Mouse (Mus musculus): ENCODE measurements around the gene Selenbp1. TPM values are rescaled to one million over a fixed set of nuclear protein-coding genes. Genes with fewer than 3 reads are reported as not detected.

Selenbp1 gene
- polyA plus RNA-seq, 1 experiment: 0.16 TPM

DNA sequence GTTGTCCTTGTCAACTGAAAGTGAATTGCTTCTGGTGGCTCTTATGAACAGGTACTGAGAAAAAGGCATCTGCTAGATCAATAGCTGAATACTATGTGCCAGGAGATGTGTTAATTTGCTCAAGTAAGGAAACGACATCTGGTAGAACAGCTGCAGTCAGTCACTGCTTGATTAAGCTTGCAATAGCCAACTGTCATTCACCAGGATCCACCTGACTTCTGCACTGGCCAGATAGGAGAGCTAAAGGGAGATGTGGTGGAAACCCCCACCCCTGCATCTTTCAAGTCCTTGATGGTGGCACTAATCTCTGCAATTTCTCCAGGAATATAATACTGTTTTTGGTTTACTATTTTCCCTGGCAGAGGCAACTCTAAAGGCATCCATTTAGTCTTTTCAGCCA is 26.4 kb upstream of the Selenbp1 start:
- no peaks in the 10 kb centered on the region for H3K79me3 ChIP-seq (ENCODE audit: low read depth)
- no peaks in the 10 kb centered on the region for H3K27me3 ChIP-seq (ENCODE audit: control insufficient read depth, insufficient read depth, insufficient read length)
- TF ChIP-seq FOSL1 (IDR thresholded peaks at IDR 0.05; ENCODE audit: insufficient read depth, low read length, poor library complexity, severe bottlenecking) (no peak), CEBPB (IDR thresholded peaks at IDR 0.05; ENCODE audit: low read depth) (no peak), CTCF (IDR thresholded peaks at IDR 0.05; ENCODE audit: control insufficient read depth, insufficient read depth, insufficient read length) (no peak), MYOG (IDR thresholded peaks at IDR 0.05; ENCODE audit: control insufficient read depth, extremely low read depth, insufficient read length) (no peak), USF1 (IDR thresholded peaks at IDR 0.05; ENCODE audit: low read depth) (no peak), MYOD1 (IDR thresholded peaks at IDR 0.05; ENCODE audit: control insufficient read depth, insufficient read length, low read depth) (no peak), MAX (IDR thresholded peaks at IDR 0.05) (no peak)
- H3K4me3 ChIP-seq (ENCODE audit: insufficient read depth, poor library complexity, severe bottlenecking): no peak overlapping the region
- no peaks in the 10 kb centered on the region for H3K79me2 ChIP-seq (ENCODE audit: control insufficient read depth, insufficient read depth)
- H3K36me3 ChIP-seq (ENCODE audit: control insufficient read depth, insufficient read depth): no peaks in the 10 kb centered on the region
- no peak overlapping the region for H3ac ChIP-seq (ENCODE audit: control insufficient read depth, insufficient read length, low read depth)

DNA sequence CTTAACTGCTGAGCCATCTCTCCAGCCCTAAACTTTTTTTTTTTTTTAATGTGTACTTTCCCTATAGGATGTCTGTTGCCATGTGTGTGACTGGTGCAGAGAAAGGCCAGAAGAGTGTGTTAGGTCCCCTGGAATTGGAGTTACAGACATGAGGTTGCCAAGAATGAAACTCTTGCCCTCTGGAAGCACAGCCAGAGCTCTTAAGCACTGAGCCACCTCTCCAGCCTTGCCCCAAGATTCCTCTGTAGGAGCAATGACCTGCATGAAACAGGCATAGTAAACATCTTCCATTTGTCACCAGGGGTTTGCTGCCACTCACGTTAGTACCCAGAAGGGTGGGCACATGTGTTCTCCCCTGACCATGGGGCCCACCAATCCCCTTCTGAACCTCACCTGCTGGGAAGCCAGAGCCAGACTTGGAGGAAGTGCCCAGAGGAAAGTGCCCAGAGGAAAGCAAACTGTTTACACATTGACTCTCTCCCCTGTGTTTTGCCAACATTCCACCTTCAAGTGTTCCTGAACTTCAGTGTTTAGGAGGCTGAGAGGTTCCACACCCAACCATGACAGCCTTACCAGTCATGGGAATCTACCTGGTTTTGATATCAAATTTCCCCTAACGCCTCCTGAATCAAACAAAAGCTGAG is 21.7 kb upstream of the Selenbp1 start:
- Histone ChIP-seq H3ac (ENCODE audit: control insufficient read depth, insufficient read length, low read depth) (no peak overlapping the region), H3K4me3 (ENCODE audit: insufficient read depth, poor library complexity, severe bottlenecking) (no peak overlapping the region), H3K36me3 (ENCODE audit: control insufficient read depth, insufficient read depth) (no peaks in the 10 kb centered on the region), H3K79me2 (ENCODE audit: control insufficient read depth, insufficient read depth) (no peaks in the 10 kb centered on the region), H3K79me3 (ENCODE audit: low read depth) (no peaks in the 10 kb centered on the region), H3K27me3 (ENCODE audit: control insufficient read depth, insufficient read depth, insufficient read length) (peaks cover 12% of the 10 kb centered on the region)
- TF ChIP-seq USF1 (IDR thresholded peaks at IDR 0.05; ENCODE audit: low read depth): no peak
- no peak for TF ChIP-seq MYOG (IDR thresholded peaks at IDR 0.05; ENCODE audit: control insufficient read depth, extremely low read depth, insufficient read length)
- TF ChIP-seq MAX (IDR thresholded peaks at IDR 0.05): no peak
- no peak for TF ChIP-seq MYOD1 (IDR thresholded peaks at IDR 0.05; ENCODE audit: control insufficient read depth, insufficient read length, low read depth)
- TF ChIP-seq CEBPB (IDR thresholded peaks at IDR 0.05; ENCODE audit: low read depth): no peak
- TF ChIP-seq FOSL1 (IDR thresholded peaks at IDR 0.05; ENCODE audit: insufficient read depth, low read length, poor library complexity, severe bottlenecking): no peak
- no peak for TF ChIP-seq CTCF (IDR thresholded peaks at IDR 0.05; ENCODE audit: control insufficient read depth, insufficient read depth, insufficient read length)

DNA sequence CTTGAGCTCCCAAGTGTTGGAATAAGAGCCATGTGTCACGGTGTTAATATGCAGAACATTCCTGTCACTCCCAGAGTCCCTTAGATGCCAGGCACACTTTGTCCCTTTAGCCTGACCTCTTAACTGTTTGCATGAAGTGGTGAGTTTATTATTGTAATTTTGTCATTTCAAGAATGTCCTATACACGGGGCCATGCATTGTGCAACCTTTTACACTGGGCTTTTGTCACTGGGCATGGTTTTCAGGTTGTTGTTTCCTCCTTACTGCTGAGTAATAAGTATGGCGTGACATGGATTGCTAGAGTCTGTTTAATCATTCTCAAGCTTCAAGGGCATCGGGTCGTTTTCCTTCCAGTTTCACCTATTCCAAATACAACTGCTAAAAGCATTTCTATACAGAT is 19.1 kb upstream of the Selenbp1 start:
- peaks cover 12% of the 10 kb centered on the region for H3K27me3 ChIP-seq (ENCODE audit: control insufficient read depth, insufficient read depth, insufficient read length)
- no peaks in the 10 kb centered on the region for H3K79me3 ChIP-seq (ENCODE audit: low read depth)
- no peaks in the 10 kb centered on the region for H3K36me3 ChIP-seq (ENCODE audit: control insufficient read depth, insufficient read depth)
- TF ChIP-seq MYOD1 (IDR thresholded peaks at IDR 0.05; ENCODE audit: control insufficient read depth, insufficient read length, low read depth) (no peak), USF1 (IDR thresholded peaks at IDR 0.05; ENCODE audit: low read depth) (no peak), CEBPB (IDR thresholded peaks at IDR 0.05; ENCODE audit: low read depth) (no peak), MAX (IDR thresholded peaks at IDR 0.05) (no peak), FOSL1 (IDR thresholded peaks at IDR 0.05; ENCODE audit: insufficient read depth, low read length, poor library complexity, severe bottlenecking) (no peak), MYOG (IDR thresholded peaks at IDR 0.05; ENCODE audit: control insufficient read depth, extremely low read depth, insufficient read length) (no peak), CTCF (IDR thresholded peaks at IDR 0.05; ENCODE audit: control insufficient read depth, insufficient read depth, insufficient read length) (no peak)
- H3ac ChIP-seq (ENCODE audit: control insufficient read depth, insufficient read length, low read depth): no peak overlapping the region
- no peak overlapping the region for H3K4me3 ChIP-seq (ENCODE audit: insufficient read depth, poor library complexity, severe bottlenecking)
- H3K79me2 ChIP-seq (ENCODE audit: control insufficient read depth, insufficient read depth): no peaks in the 10 kb centered on the region

DNA sequence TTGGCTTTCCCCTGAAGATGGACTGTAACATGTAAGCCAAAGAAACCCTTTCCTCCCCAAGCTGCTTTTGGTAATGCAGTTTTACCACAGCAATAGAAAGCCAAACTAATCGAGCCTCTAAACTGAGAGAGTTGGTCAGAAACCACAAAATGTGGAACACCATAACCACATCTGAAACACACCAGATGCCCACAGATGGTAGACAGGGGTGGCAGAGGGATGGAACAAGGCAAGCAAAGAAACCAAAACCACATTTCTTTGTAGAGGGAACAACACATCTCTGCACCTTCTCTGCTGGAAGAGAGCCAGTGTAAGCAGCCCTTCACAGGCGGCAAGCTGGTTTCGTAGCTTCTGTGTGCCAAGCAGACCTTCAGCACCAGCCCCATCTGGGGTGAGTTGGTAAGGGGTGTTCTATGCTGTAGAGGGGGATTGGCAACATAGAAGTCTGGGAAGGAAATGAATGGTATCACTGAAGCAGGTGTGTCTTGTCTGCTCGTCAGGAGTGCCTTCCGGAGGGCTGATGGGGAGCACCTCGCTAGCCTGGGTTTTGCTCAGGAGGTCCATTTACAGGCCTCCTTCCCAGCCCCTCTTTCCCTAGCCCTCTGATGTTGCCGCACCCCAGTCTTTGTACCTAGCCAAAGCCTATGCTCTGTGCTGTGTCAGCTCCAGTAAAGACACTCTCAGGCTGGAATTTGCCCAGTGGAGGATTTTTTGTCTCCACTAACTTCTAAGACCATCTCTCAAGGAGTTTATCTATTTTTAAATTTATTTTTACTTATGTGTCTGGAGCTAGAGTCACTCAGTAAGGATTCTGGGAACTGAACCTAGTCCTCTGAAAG is 16.7 kb upstream of the Selenbp1 start:
- H3K27me3 ChIP-seq (ENCODE audit: control insufficient read depth, insufficient read depth, insufficient read length): peaks cover 22% of the 10 kb centered on the region
- no peaks in the 10 kb centered on the region for H3K36me3 ChIP-seq (ENCODE audit: control insufficient read depth, insufficient read depth)
- no peak overlapping the region for H3K4me3 ChIP-seq (ENCODE audit: insufficient read depth, poor library complexity, severe bottlenecking)
- no peaks in the 10 kb centered on the region for H3K79me3 ChIP-seq (ENCODE audit: low read depth)
- no peak overlapping the region for H3ac ChIP-seq (ENCODE audit: control insufficient read depth, insufficient read length, low read depth)
- TF ChIP-seq FOSL1 (IDR thresholded peaks at IDR 0.05; ENCODE audit: insufficient read depth, low read length, poor library complexity, severe bottlenecking) (no peak), MYOG (IDR thresholded peaks at IDR 0.05; ENCODE audit: control insufficient read depth, extremely low read depth, insufficient read length) (no peak), USF1 (IDR thresholded peaks at IDR 0.05; ENCODE audit: low read depth) (no peak), CEBPB (IDR thresholded peaks at IDR 0.05; ENCODE audit: low read depth) (no peak), MYOD1 (IDR thresholded peaks at IDR 0.05; ENCODE audit: control insufficient read depth, insufficient read length, low read depth) (no peak), MAX (IDR thresholded peaks at IDR 0.05) (no peak), CTCF (IDR thresholded peaks at IDR 0.05; ENCODE audit: control insufficient read depth, insufficient read depth, insufficient read length) (no peak)
- H3K79me2 ChIP-seq (ENCODE audit: control insufficient read depth, insufficient read depth): no peaks in the 10 kb centered on the region

DNA sequence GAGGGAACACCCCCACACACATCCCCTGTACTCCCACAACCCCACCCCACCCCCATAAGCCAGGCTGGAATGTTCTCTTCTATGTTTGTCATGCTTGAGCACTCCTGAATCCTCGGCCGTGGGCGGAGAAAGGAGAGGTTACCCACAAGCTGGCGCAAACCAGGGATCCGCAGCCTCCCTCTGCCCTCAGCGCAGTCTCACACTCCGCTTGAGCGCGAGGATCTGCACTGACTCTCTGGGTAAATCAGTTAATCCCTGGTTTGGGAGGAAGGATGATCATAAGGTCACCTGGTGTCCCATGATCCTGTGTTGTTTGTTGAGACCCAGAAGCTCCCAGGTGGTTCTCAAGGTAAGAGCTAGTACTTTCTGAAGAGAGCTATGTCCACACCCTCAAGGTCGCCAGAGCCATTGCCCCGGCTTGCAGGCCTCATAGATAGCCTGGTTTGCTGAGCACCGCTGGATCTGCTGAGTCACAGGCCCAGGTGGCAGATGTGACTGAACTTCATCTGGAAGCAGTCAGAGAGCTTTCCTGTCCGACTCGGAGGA is 15.0 kb upstream of the Selenbp1 start:
- Histone ChIP-seq H3K27me3 (ENCODE audit: control insufficient read depth, insufficient read depth, insufficient read length) (peaks cover 32% of the 10 kb centered on the region), H3ac (ENCODE audit: control insufficient read depth, insufficient read length, low read depth) (no peak overlapping the region), H3K79me3 (ENCODE audit: low read depth) (no peaks in the 10 kb centered on the region), H3K4me3 (ENCODE audit: insufficient read depth, poor library complexity, severe bottlenecking) (no peak overlapping the region), H3K36me3 (ENCODE audit: control insufficient read depth, insufficient read depth) (no peaks in the 10 kb centered on the region), H3K79me2 (ENCODE audit: control insufficient read depth, insufficient read depth) (no peaks in the 10 kb centered on the region)
- no peak for TF ChIP-seq FOSL1 (IDR thresholded peaks at IDR 0.05; ENCODE audit: insufficient read depth, low read length, poor library complexity, severe bottlenecking)
- TF ChIP-seq USF1 (IDR thresholded peaks at IDR 0.05; ENCODE audit: low read depth): no peak
- TF ChIP-seq CEBPB (IDR thresholded peaks at IDR 0.05; ENCODE audit: low read depth): no peak
- TF ChIP-seq MYOD1 (IDR thresholded peaks at IDR 0.05; ENCODE audit: control insufficient read depth, insufficient read length, low read depth): no peak
- TF ChIP-seq MYOG (IDR thresholded peaks at IDR 0.05; ENCODE audit: control insufficient read depth, extremely low read depth, insufficient read length): no peak

Measured in C2C12 (cell line).